Mouse (Mus musculus): ENCODE measurements around the gene Lhx9.

The Lhx9 gene

DNA sequence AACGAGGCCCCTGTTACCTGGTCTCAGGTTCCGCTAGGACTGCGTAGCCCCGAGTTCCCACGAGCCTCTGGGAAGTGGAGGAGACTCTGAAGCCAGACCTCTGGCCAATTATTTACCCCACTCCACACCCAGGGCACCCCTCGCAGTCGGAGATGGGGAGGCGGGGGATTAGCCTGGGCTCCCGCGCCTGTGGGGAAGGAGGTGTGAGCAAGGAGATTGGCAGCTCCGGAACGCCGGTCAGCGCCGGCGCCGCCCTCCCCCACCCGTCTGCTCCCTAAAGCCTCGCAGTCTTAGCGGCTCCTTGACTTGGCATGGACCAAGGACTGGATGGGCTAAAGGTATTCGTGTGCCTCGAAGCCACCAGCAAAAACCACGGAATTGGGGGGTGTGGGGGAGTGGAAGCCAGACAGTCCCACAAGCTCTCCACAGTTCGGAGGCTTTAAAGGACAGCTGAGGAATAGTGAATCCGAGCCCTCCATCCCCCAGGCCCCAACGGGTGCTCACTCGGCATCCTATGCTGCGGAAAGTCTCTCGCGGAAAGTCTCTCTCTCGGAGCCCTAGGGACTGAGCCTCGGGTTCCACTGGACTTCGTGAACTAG is at the start of gene Lhx9:
Gene Lhx9 (minus strand): TSS at position 67 of the 599 bp plus-strand sequence.
- DNase-seq (ENCODE audit: low spot score in 2 of 2): no peak

DNA sequence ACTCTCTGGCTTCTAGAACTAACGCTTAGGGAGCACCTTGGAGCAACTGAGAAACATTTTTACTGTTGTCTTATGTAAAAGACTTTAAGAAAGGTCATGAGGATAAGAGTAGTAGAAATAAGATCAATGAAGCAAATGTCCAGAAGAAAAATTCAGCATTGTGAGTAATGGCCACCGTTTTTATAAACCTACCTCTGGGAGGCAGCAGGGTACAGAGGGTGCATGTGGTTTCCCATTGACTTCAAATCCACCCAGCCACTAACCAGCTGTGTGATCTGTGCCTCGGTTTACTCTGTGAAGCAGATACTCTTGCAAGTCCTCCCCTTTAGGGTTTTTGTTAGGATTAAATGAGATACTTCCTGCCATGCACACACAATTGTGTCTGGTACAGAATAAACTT is 47.7 kb upstream of the Lhx9 start:
- DNase-seq (ENCODE audit: low spot score in 2 of 2): no peak

DNA sequence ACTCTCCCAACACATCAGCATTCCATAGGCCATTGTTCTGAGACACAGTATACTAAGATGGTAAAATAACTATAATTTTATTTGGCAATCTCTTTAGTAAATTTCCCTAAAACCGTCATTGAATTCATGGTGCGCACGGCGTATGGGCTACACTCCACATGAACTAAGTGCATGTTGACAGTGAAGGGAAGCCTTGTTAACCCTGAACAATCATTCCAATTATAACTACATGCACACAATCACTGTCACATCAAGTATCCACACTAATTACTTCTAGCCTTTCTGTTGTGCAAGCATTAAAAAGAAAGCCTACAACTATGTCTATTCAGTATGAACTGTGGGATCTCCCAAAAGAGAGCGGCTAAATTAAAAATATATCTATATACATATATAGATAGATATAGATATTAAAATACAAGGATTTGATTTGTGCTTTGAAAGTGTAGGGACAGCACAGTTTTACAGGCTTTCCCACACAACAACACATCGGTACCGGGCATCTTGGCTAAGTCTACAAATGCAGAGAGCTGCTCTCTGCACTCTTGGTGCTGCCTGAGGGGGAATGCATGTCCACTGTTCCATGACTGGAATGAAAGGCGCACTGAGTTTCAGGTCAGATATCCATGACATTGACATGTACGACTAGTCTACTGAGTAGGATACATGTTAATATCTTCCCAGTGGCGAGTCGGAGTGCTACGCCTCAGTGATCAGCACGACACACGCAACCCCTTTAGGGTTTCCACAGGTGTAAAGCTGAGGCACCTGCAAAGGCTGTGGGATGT is 29.3 kb upstream of the Lhx9 start:
- no peak for DNase-seq (ENCODE audit: low spot score in 2 of 2)

DNA sequence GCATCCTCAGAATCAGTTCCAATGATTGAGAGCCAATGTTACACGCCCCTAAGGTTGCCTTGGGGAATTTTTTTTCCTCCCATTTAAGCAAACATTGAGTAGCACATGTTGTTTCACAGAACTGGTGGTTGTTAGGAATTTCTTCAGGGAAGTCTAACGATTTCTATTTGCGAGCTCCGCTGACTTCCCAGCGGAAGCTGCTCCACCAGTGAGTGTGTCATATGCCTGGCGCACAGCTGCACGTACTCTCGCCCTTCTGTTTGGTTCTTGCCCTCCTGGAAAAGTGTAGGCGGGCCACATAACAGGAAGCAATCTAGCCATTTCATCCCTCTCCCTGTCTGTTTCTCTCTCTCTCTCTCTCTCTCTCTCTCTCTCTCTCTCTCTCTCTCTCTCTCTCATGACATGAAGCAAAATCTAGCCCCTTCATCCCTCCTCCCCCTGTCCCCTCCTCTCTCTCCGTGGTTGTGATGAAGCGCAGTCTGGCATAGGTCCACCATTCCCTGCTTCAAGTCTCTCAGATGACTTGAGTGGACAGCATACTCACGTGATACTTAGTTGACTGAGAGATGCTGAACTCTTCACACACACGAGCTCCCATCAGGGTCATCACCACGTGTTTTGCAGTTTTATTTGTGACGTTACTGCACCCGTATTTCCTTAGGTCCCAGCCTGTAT is 28.1 kb upstream of the Lhx9 start:
- DNase-seq (ENCODE audit: low spot score in 2 of 2): no peak

DNA sequence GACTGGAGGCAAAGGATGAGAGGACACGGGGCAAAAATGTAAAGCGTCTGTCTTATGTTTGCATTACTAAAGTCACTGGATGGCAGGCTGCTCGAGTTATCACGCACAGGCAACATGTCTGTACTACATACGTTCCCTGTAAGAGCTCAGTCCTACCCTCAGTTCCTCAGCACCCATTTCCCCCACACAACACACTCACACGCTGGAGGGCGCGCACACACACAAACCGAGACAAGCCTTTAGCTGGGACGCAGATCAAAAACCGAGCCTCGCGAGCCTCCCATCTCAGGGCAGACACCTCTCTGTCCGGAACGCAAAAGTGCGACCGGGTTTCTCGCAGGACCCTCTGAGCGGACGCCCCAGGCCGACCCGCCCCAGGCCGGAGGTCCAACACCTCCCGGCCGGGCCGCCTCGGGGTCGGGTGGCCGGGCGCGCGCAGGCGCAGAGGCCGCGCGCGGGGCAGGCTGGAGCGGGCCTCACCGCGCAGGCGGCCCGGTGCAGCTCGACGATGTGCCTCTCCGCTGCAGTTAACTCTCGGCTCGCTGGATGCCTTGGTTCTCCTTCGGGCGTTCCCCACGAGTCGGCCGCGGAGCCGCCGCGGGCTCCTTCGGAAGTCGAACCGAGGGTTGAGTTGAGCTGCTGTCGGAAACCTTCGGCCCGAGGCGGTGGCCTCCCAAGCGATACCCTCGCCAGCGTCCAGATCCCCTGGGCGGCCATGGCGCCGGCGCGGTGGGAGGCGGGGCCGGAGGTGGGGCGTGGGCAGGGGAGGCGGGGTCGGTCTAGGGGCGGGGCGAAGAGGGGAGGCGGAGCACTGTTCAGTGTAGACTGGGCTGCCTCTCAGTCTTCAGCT is 7.9 kb upstream of the Lhx9 start, which contains the start of gene 2310009B15Rik:
Gene 2310009B15Rik (minus strand): TSS at position 752 of the 850 bp plus-strand sequence.
- DNase-seq (ENCODE audit: low spot score in 2 of 2): peak; percentile 78 to 80

DNA sequence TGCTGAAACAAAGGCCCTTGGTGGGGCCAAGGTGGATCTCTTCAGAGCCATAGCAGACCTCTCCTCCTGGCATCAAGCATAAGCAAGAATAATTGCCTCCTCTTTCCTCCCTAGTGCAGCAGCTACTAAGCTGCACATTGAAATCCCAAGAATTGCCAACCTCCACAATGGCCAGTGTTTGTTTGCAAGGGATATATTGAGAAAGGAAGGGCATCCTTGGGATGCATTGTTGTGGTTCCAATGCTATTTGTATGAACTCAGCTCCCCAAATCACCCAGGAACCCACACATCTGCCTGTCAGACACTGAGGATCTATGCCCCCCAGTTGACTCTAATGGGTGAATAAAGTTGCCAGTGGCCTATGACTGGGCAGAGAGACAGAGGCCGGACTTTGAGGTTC is 2.4 kb upstream of the Lhx9 start:
- no peak for DNase-seq (ENCODE audit: low spot score in 2 of 2)

DNA sequence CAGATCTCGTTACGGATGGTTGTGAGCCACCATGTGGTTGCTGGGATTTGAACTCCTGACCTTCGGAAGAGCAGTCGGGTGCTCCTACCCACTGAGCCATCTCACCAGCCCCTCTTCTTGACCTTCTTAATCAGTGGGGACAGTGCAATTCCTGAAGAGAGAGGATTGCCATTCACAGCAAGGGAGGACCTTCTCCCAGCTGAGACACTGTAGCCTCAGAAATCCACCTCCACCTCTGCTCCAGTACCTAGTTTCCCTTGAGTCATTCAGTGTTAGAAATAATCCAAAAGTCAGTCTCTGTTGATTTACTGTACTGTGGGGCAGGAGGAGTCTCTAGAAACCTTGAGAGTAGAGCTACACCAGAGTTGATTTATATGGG is 1.8 kb upstream of the Lhx9 start:
- DNase-seq (ENCODE audit: low spot score in 2 of 2): no peak

DNA sequence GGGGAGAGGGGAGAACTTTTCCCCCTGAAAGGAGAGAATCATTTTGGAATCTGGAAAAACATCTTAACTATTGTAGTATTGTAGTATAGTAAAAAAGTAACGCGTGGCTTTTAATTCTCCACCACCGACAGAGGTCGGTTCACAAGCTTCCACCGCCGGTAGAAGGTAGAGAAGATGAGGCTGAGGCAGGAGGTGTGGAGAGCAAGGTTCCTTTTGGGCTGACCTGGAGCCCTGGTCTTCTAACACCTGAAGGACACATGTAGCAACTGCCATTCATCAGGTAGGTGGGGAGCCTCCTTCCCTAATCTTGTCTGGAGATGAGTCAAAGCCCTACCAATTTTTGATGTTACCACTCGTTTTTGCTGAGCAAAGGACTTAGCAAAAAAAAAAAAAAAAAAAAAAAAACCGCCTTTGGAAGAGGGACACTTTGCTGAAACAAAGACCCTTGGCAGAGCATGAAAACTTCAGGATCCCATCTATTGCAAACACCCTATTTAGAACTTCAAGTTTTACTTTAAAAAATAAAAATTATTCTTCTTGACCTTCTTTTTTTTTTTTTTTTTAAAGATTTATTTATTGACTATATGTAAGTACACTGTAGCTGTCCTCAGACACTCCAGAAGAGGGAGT is 1.3 kb upstream of the Lhx9 start:
- no peak for DNase-seq (ENCODE audit: low spot score in 2 of 2)

DNA sequence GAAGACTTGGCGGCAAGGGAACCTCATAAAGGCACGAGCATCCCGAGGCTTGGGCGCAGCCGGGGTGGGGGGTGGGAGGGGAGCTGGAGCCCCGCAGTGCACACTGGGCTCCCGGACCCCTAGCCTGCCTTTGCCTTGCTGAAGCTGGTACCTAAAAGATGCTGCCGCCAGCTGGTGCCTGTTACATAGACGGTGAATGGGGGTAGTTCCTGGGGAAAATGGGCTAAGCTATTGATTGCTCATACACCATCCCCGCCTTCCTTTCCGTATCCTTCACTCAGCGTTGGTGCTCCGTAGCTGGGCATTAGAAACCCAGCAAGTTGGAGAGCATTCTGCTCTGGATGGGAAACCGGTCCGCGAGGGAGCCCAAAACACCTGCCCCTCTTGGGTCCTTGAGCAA is 351 bp downstream of the Lhx9 start:
- no peak for DNase-seq (ENCODE audit: low spot score in 2 of 2)

DNA sequence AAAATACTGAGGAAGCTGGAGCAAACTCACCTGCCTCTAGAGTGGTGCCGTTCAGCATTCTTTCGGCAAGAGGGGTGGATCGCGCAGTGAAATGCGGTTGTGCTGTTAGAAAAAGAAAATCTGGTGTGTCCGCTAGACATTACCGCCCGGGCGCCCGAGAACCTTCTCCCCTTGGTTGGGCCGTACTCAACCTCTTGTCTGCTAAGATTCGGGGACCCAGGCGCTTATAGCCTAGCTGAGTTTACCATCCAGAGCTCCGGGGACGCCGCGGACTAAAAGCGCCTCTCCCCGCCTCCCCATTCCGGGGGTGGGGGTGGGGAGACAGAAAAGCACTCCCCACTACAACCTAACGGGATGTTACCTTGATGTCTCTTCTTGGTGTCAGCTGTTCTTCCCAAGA is 1.2 kb downstream of the Lhx9 start:
- no peak for DNase-seq (ENCODE audit: low spot score in 2 of 2)

DNA sequence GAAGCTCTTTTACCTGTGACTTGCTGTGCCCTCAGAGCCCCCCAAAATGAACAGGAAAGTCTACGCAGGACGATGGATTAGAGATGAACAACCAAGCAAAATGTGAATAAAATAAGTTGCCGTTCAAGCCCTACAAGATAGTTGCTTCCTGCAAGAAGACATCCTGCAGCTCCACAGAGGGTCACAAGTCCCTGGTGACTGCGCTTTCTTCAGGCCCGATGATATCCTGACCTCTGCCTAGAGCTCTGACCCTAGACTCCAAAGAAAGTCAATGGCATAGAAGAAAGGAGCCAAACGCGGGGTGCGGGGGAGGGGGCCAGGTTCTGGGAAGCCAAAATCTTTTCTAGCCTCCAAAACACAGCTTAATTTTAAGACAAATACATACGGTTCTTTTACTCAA is 1.8 kb downstream of the Lhx9 start:
- DNase-seq (ENCODE audit: low spot score in 2 of 2): no peak

DNA sequence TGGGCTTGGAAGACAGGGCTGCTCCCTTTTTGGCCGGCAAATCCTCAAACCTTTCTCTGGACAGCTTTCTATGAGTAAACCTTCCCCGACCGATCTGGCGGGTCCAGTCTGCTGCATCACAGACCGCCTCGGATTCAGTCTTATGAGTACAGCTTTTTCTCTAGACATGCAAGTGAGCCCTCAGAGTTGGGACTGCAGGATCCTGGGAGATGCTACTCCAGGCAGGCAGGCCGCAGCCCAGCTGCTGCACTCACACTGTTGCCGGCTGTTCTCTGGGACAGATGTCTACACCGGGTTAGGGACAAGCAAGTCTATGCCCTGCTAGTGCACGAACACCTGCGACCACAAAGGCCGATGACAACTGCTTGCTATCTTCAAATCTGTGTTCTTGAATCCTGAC is 2.2 kb downstream of the Lhx9 start:
- DNase-seq (ENCODE audit: low spot score in 2 of 2): no peak

DNA sequence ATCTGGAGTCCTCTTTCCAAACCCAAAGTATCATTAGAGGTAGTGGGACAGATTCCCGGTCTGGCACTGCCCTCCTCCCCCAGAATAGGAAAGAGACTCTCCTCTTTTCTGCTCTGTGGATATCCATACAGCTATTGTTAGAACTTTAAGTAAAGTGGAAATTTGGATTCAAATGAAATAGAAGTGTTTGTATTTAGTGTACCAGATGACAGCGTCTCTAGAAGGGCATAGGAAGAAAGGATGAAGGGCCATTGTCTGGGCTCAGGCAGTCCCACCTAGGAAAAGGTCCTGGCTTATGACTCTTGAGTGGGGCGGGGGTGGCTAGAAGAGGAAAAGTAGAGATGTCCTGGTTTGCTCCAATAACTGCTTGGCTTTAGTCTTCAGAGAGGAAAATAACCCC is 2.9 kb downstream of the Lhx9 start:
- no peak for DNase-seq (ENCODE audit: low spot score in 2 of 2)

DNA sequence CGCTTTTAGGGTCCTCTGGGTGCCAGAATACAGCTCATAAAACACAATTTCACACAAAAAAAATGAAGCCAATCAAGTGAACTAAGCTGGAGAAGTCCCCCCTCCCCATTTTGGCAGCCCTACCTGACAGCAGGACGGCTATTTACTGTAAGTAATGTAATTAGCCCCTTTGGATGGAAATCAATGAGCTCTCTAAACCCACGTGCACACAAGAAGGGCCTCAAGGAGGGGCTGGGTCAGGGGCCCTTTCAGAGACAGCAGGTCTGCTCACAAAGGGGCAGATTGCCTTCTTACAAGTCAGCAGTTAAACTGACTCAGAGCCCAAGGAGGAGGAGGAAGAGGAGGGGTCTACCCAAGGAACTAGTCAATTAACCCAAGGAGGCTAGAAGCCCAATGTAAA is 4.2 kb downstream of the Lhx9 start:
- DNase-seq (ENCODE audit: low spot score in 2 of 2): no peak

DNA sequence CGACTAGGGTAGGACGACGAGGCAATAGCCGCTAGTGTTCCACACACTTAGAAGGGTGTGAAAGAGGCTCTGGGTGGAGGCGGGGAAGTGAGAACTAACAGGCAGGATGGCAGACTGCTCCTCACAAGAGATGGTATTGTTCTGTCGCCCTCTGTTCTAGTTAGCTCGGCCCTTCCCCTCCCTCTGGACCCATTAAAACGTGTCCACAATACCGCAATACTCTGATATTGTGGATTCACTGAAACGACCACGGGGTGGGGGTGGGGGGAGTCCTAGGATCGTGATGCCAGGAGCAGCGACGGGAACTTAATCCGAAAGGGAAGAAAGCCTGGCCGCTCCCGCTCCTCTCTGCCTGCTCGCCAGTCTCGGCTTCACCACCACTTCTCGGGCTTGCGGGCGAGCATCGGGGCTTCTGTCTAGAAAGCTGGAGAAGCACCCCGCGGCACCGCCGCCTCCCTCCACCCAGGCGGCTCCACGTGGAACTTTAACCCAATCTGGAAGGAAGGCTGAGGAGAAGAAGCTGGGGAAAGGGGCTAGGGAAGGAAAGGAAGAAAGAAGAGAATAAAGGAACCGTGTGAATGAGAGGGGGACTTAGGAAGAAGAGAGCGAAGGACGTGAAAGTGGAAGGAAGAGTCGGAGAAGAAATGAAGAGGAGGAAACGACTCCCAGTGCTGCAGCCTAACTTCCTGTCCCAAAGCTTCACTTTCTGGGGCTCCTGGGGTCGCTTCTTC is 4.9 kb downstream of the Lhx9 start:
- no peak for DNase-seq (ENCODE audit: low spot score in 2 of 2)

DNA sequence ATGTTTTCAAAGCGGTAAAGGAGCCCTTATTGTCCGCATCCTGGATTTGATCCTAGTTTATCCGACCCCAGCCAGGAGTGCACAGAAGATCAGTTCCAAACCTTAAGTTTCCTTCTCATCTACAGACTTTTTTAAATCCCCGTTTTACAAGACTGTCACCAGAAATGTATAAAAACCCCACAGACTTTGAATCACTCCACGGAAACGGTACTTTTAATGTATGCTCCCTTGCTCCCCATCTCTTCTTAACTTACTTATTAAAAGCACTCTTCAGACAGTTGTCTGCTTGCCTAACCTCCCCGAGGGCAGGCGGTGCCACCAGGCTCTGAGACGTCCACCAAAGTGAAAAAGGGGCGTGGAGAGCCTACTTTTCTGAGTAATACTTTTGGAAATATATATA is 5.6 kb downstream of the Lhx9 start:
- DNase-seq (ENCODE audit: low spot score in 2 of 2): no peak

DNA sequence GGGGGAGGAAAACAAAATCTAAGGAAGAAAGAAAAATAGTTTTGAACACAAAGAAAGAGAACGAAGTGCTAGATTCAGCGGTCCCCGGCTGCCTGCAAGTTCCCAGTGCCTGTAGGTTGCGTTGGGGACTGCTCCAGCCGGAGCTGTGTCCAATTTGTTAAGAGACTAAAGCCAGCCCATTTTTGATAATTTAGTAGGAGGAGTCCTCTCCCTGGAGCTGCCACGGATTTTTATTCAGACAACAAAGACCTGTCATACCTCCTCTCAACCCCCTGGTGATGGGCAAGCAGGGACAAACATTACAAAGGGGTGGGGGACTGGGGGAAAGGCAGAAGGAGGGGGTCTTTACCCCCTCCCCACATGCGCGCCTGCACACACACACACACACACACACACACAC is 6.1 kb downstream of the Lhx9 start:
- no peak for DNase-seq (ENCODE audit: low spot score in 2 of 2)

DNA sequence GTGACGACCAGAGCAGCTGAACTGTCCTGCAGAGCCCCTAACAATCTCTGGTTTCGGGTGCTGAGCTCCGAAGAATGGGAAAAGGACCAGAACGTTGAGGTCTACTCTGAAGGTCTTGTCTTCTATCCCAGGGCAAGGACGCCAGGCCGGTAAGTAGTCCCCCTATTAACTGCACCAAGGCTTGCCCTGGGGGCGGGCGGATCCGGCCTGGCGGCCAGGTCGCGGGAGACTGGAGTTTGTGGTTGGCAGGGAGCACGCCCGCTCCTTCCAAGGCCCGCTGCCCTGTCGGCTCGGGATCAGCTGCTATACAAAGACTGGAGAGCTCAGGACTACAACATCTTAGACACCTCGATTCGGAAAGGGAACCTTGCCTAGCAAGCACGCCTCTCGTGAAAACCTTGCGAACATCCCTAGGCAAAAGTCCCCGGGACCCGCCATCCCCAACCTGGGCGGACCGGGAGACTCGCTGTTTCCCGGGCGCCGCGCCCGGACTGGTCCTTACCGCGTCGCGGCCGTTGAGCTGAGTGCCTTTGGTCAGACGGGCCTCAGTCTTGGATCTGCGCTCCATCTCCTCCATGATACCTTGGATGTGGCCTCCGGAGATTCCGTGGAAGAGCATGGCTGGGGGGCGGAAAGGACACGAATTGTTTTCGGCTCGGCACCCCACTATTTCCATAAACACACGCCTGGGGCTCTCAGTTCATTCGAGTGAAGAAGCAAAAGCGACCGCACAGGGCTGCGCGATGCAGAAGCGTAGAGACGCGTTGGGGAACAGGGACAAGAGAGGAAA is 6.9 kb downstream of the Lhx9 start:
- DNase-seq (ENCODE audit: low spot score in 2 of 2): no peak

DNA sequence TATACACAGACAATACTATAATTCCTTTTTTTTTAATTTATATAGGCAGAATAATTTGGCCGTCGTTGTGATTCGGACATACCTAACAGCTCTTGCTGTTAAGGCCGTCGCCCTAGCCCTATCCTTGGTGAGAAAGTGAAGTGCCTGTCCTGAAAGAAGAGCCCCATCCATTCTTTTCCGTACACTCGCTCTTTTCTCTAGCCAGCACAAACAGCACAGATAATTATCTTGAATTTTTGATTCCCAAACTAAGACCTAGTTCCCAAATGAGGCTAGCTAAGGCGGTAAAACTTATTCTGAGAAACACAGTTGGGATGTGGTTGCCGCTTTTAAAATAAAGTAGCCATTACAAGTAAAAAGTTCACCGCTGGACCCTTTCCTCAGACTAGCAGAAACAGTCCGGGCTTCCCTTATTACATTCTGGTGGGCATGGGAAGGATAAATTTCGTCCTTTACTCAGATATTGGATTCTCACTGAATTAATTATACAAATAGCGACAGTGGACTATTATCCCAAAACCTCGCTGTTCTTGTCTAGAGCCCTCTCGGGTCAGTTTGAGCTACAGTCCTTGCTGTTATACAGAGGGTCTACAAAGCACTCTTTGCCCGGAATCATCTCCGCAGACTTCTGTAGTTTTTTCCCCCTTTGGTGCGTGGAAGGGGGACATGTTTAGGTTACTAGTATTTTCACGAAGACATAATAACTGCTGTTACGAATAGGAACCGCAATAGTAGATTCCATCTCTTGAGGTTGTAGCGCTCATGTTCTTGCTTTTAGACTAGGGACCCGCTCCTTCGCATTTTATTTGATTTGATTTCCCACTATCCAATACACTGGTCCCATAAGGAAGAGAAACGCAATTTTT is 7.7 kb downstream of the Lhx9 start:
- no peak for DNase-seq (ENCODE audit: low spot score in 2 of 2)

Measured in urinary bladder, postnatal 36 days (tissue).